Mouse (Mus musculus) liver, postnatal 0 days (tissue): ENCODE data around the gene Fbxw17.

ENCODE experiments used
- CTCF ChIP-seq: sonication (generic); IDR thresholded peaks from 2 replicates; pipeline ENCODE4 v1.5.1; 2016; ENCODE audit warnings: antibody characterized with exemption, low read depth
- EP300 ChIP-seq: IDR thresholded peaks from 2 replicates; pipeline ENCODE4 v1.6.1; 2016; ENCODE audit warnings: antibody characterized with exemption, low read depth, mild to moderate bottlenecking

GRCm38 (mm10) chr13:50418421-50418820 is 757 bp downstream of the Fbxw17 start:
- TF ChIP-seq CTCF, result no peak
- no peak for TF ChIP-seq EP300
